Mouse (Mus musculus) G1E (cell line): ENCODE results near the gene Gm4756. TPM values are rescaled to one million over a fixed set of nuclear protein-coding genes. Genes with fewer than 3 reads are reported as not detected.
"Not testable (repeated sequence)": the region's sequence is repeated elsewhere in the genome, so short reads cannot be mapped to it uniquely, and the experiment has no call there.

ENCODE experiments used
- ATAC-seq: 2 replicates; pipeline ENCODE4 v1.8.0; 2016; ENCODE audit warnings: mild to moderate bottlenecking; ENCODE audit not compliant: insufficient number of reproducible peaks, poor library complexity, low FRiP score, severe bottlenecking; ENCODE audit errors: extremely low read depth
- DNase-seq: peaks from one replicate; pipeline ENCODE4 v3.0.0; 2012; ENCODE audit warnings: low spot score
- H3K27me3 ChIP-seq: 2 replicates; pipeline ENCODE4 v1.6.1; 2012; ENCODE audit warnings: mild to moderate bottlenecking, low read length, inconsistent platforms; ENCODE audit not compliant: insufficient read depth
- H3K36me3 ChIP-seq: replicated peaks from 2 replicates; pipeline ENCODE3; 2012; ENCODE audit warnings: mild to moderate bottlenecking, inconsistent platforms
- H3K4me1 ChIP-seq: 2 replicates; pipeline ENCODE4 v1.6.1; 2012; ENCODE audit warnings: low read depth, low read length, inconsistent platforms, mixed read lengths; ENCODE audit not compliant: insufficient read depth
- H3K4me3 ChIP-seq: 2 replicates; pipeline ENCODE4 v1.5.1; 2012; ENCODE audit warnings: low read depth, mild to moderate bottlenecking, inconsistent platforms, low read length, moderate library complexity, mixed read lengths
- H3K9me3 ChIP-seq: replicated peaks from 2 replicates; pipeline ENCODE4 v1.6.1; 2012; ENCODE audit warnings: inconsistent platforms
- CTCF ChIP-seq: IDR thresholded peaks from 2 replicates; pipeline ENCODE4 v1.5.1; 2012; ENCODE audit warnings: low read depth, low read length, inconsistent platforms, mixed read lengths
- GATA1 ChIP-seq: IDR thresholded peaks from 2 replicates; pipeline ENCODE4 v1.6.1; 2012; ENCODE audit warnings: borderline replicate concordance, low read length, inconsistent platforms, mixed read lengths
- GATA2 ChIP-seq: IDR thresholded peaks from 2 replicates; pipeline ENCODE4 v1.6.1; 2012; ENCODE audit warnings: low read depth, low read length, inconsistent platforms, borderline replicate concordance
- POLR2AphosphoS5 ChIP-seq: IDR thresholded peaks from 2 replicates; pipeline ENCODE4 v1.6.1; 2012; ENCODE audit warnings: low read depth, low read length, inconsistent platforms; ENCODE audit not compliant: insufficient replicate concordance
- TAL1 ChIP-seq: conservative IDR thresholded peaks from 2 replicates; pipeline ENCODE4 v1.6.1; 2012; ENCODE audit warnings: low read depth, low read length, inconsistent platforms, mixed read lengths
- polyA plus RNA-seq: library from polyadenylated mRNA; stranded (reverse); fragments of >175 nt; gene quantifications from 2 replicates; pipeline ENCODE4 v1.2.3, GENCODE M21; 2012
- total RNA-seq, 2 experiments: library from RNA; stranded (forward) in 1 of 2; stranded (reverse) in 1 of 2; fragments of 200-1000 nt in 1 of 2; fragments of >200 nt in 1 of 2; fragmentation: Nextera tagmentation in 1 of 2; gene quantifications; 2 replicates each; pipeline ENCODE4 v1.2.3; 2014 to 2017

Gm4756 gene
- total RNA-seq (2014; fragmentation: Nextera tagmentation) (not detected in 2 replicates), total RNA-seq (2017) (0.12 and 0.16 TPM in 2 replicates), polyA plus RNA-seq (not detected in 2 replicates)

DNA sequence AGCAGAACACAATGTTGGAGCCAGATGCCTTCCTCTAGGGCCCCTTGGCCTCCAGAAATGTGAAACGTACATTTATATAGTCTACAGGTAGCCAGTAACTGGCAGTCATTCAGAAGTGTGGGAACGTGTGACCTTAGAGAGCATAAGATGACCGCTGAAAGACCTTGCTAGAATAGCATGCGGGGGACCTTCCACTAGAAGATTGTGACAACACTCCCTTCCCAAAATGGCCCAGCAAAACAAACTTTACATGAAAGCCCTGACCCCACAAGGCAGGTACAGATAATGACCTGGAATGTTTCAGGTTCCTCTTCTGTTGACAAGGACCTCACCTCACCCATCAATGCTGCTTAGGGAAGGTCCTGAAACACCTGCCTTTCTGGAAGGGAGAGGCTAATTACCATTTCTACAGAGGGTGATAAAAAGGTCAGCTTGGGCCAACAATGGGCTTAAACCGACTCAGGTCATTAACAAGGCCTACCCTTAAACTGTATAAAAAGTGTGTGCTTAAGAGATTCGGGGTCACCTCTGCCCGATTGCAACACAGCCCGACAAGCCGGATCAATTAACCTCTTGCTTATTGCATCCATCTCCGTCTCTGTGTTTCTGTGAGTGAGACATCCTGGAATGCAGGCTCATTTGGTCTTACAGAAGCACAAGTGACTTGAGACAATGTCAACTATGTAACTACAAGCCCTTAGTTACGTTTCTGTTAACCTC, at the start of gene Gm4756:
TSS of gene Gm4756 (minus strand) at position 51 of the 720 bp plus-strand sequence.
- no peak for DNase-seq

GRCm38 (mm10) chr12:72694901-72695463, 45.5 kb upstream of the Gm4756 start:
- Histone ChIP-seq H3K4me3 (no peak overlapping the region), H3K9me3 (no peaks in the 10 kb centered on the region), H3K36me3 (no peaks in the 10 kb centered on the region), H3K27me3 (peaks cover 8% of the 10 kb centered on the region), H3K4me1 (no peaks in the 10 kb centered on the region)
- no peak for ATAC-seq
- no peak for TF ChIP-seq POLR2AphosphoS5
- TF ChIP-seq CTCF: no peak
- no peak for TF ChIP-seq GATA2
- no peak for TF ChIP-seq GATA1
- no peak for TF ChIP-seq TAL1
- DNase-seq: no peak

More for the DNA sequence above, at the start of gene Gm4756:
- Histone ChIP-seq H3K4me3 (no peak within 1 kb of the TSS), H3K4me1 (no peaks in the 10 kb centered on the region), H3K9me3 (no peaks in the 10 kb centered on the region), H3K36me3 (peaks cover 29% of the 10 kb centered on the region), H3K27me3 (no peaks in the 10 kb centered on the region; the same call in 1 of the 2 replicates)
- TF ChIP-seq GATA2: no peak
- no peak for TF ChIP-seq CTCF
- TF ChIP-seq TAL1: no peak
- no peak for TF ChIP-seq POLR2AphosphoS5
- no peak for TF ChIP-seq GATA1
- ATAC-seq: no peak

DNA sequence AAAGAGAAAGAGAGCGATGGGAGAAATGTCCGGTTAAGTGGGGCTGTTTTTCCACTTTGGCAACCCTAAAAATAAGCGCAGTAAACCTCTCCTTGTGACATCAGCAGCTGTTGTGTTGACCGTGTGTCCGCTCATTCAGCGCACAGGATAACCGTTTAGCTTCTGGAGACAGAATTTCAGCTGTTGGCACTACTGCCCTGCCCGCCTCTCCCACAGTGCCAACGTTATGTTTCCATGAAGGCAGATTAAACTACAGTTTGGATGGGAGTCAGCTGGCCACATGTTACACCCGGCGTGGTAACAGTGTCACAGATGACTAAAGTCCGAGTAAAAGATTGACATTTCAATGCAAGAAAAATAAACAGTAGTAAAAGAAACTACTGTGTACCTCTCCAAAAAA, 45.0 kb upstream of the Gm4756 start:
- no peaks in the 10 kb centered on the region for H3K9me3 ChIP-seq
- DNase-seq: no peak
- H3K4me3 ChIP-seq: no peak overlapping the region

DNA sequence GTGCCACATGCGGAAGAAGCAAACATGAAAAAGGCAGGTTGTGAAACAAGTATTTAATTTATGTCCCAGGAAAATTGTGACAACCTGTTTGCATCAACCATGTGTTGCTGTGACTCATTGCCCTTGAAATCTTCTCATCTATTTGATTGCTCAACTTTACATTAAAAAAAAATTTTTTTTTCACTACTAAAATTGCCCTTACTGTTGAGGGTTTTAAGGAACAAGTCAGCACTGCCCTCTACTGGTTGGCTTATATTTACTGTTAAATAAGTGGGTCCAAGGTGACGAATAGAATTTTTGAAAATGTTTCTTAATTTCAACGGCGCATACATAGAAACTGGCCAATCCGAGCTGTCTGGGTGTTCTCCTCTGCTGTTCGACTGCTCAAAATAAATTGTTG, 44.4 kb upstream of the Gm4756 start:
- TF ChIP-seq CTCF (no peak), TAL1 (no peak), GATA1 (no peak)
- ATAC-seq: no peak
- no peak overlapping the region for H3K4me3 ChIP-seq
- peaks cover 8% of the 10 kb centered on the region for H3K27me3 ChIP-seq
- no peaks in the 10 kb centered on the region for H3K4me1 ChIP-seq
- no peaks in the 10 kb centered on the region for H3K9me3 ChIP-seq
- no peak for DNase-seq
- no peaks in the 10 kb centered on the region for H3K36me3 ChIP-seq

More for the DNA sequence above, 45.0 kb upstream of the Gm4756 start:
- no peaks in the 10 kb centered on the region for H3K4me1 ChIP-seq
- no peaks in the 10 kb centered on the region for H3K36me3 ChIP-seq
- ATAC-seq: no peak
- H3K27me3 ChIP-seq: peaks cover 8% of the 10 kb centered on the region
- TF ChIP-seq GATA1 (no peak), CTCF (no peak), TAL1 (no peak), POLR2AphosphoS5 (no peak), GATA2 (no peak)

- not testable (repeated sequence) for ATAC-seq
These were observed 38.8 kb upstream of the Gm4756 start for GRCm38 (mm10) chr12:72688281-72688680.

GRCm38 (mm10) chr12:72687741-72688140, 38.3 kb upstream of the Gm4756 start:
- ATAC-seq, H3K4me1 ChIP-seq, H3K36me3 ChIP-seq, H3K9me3 ChIP-seq, H3K27me3 ChIP-seq, DNase-seq, H3K4me3 ChIP-seq: not testable (repeated sequence)

More at GRCm38 (mm10) chr12:72688281-72688680, 38.8 kb upstream of the Gm4756 start:
- DNase-seq, H3K9me3 ChIP-seq, H3K36me3 ChIP-seq, H3K4me3 ChIP-seq, H3K27me3 ChIP-seq, H3K4me1 ChIP-seq: not testable (repeated sequence)

DNA sequence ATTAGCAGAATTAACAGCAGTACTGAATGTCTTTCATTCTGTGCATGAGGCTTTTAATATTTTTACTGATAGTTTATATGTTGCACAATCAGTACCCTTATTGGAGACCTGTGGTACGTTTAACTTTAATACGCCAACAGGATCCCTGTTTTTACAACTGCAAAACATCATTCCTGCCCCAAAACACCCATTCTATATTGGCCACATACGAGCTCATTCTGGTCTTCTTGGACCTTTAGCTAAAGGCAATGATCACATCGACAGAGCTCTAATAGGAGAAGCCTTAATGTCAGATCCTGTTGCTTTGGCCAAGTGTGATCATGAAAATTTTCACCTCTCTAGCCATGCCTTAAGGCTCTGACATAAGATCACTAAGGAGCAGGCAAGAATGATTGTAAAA, 37.1 kb upstream of the Gm4756 start:
- not testable (repeated sequence) for ATAC-seq, H3K36me3 ChIP-seq, H3K4me3 ChIP-seq, DNase-seq, H3K9me3 ChIP-seq, H3K27me3 ChIP-seq, H3K4me1 ChIP-seq
